Mouse (Mus musculus): ENCODE results near the gene Pan2. TPM values are rescaled to one million over a fixed set of nuclear protein-coding genes. Genes with fewer than 3 reads are reported as not detected.
"Not testable (repeated sequence)": the region's sequence is repeated elsewhere in the genome, so short reads cannot be mapped to it uniquely, and the experiment has no call there.

Gene Pan2
- polyA plus RNA-seq, 1 experiment from 2014 or later, result 41.8 TPM

DNA sequence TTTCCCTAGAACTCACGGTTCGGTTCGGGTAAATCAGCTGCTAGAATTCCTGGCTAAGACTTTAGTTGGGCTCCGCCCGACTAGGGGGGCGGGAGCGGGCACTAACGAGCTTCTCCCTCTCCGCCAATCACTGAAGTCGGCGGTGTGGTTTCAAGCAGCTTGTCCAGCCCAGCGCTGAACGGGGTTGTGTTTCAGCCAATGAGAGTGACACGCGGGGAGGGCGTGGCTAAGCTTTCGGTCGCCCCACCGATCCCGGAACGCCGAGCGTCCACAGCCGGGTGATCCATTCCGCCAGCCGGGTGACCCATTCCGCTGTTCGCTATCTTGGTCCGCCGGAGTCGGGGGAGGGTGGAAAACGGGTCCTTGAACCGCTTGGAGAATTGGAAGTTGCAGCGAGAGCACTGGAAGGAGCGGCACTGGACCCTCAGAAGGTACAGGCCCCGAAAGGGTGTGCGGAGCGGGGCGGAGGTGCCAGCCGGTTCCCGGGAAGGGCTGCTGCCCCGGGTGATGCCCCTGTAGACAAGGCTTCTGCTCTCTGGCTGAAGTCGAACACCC is 32.8 kb upstream of the Pan2 start, which contains the start of gene Stat2:
Stat2 (plus strand) TSS at position 273 of the 555 bp plus-strand sequence.
- Histone ChIP-seq H3K27ac (peak within 1 kb of the TSS; percentile 83), H3K4me3 (peak within 1 kb of the TSS; percentile 83), H3K27me3 (ENCODE audit: low read depth, poor library complexity, severe bottlenecking) (no peaks in the 10 kb centered on the region), H3K36me3 (no peaks in the 10 kb centered on the region), H3K9me3 (replicated peaks) (no peaks in the 10 kb centered on the region), H3K4me1 (0 out of 2 replicates have a peak, but pooled peaks cover 5% of the 10 kb centered on the region)
- under 1% methylated on average over 43 of the region's 43 CpGs for WGBS
- peak; percentile 96 for DNase-seq (ENCODE audit: low spot score)

DNA sequence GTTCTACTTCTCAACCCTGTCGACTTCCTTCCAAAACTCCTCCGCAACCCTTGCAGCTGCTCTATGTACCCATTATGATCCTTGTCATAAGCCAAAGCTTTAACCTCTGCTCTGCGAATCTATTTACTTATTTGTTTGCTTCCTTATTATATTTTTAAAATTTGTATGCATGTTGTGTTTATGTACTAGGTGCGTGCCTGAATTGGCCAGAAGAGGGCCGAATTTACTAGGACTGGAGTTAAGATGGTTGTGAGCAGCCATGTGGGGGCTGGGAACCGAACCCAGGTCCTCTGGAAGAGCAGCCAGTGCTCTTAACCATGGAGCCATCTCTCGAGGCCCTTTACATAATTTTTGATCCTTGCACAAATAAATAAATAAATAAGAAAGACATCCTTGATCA is 32.3 kb upstream of the Pan2 start:
- Histone ChIP-seq H3K27me3 (ENCODE audit: low read depth, poor library complexity, severe bottlenecking) (no peaks in the 10 kb centered on the region), H3K9me3 (replicated peaks) (no peaks in the 10 kb centered on the region), H3K27ac (peak overlapping the region; percentile 83), H3K36me3 (no peaks in the 10 kb centered on the region), H3K4me3 (peak overlapping the region; percentile 83), H3K4me1 (0 out of 2 replicates have a peak, but pooled peaks cover 5% of the 10 kb centered on the region)
- DNase-seq (ENCODE audit: low spot score), result no peak
- 46% methylated on average over 7 of the region's 7 CpGs for WGBS

DNA sequence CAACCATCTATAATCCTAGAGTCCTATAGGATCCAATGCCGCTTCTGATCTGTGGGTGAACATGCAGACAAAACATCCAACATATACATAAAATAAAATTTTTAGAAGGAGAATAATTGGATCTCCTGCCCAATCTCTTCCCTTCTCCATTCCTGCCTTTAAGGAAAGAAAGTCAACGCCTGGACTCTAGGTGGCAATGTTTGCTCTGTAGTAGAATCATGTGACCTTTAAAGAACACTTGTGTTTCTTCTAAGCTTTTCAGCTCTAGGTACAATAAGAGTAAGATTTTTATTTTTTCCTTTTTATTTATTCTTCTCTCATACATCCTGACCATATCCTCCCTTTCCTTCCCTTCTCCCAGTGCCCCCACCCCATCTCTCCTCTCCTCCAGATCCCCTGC is 31.3 kb upstream of the Pan2 start:
- Histone ChIP-seq H3K9me3 (replicated peaks) (no peaks in the 10 kb centered on the region), H3K27ac (no peak overlapping the region), H3K4me1 (0 out of 2 replicates have a peak, but pooled peaks cover 5% of the 10 kb centered on the region), H3K27me3 (ENCODE audit: low read depth, poor library complexity, severe bottlenecking) (no peaks in the 10 kb centered on the region), H3K36me3 (peaks cover 6% of the 10 kb centered on the region; the same call in 1 of the 2 replicates), H3K4me3 (no peak overlapping the region)
- 69% methylated on average over 2 of the region's 2 CpGs for WGBS
- no peak for DNase-seq (ENCODE audit: low spot score)

- H3K27me3 ChIP-seq (ENCODE audit: low read depth, poor library complexity, severe bottlenecking); H3K9me3 ChIP-seq (replicated peaks); H3K4me3 ChIP-seq; H3K27ac ChIP-seq; DNase-seq (ENCODE audit: low spot score); H3K4me1 ChIP-seq: not testable (repeated sequence)
- WGBS, result 77% methylated on average over 7 of the region's 7 CpGs
- H3K36me3 ChIP-seq, result peaks cover 12% of the 10 kb centered on the region; the same call in 1 of the 2 replicates
Measured at GRCm38 (mm10) chr10:128272819-128273439, 30.2 kb upstream of the Pan2 start.

- not testable (repeated sequence) for H3K9me3 ChIP-seq (replicated peaks); H3K27ac ChIP-seq; H3K27me3 ChIP-seq (ENCODE audit: low read depth, poor library complexity, severe bottlenecking); DNase-seq (ENCODE audit: low spot score); H3K4me1 ChIP-seq; H3K4me3 ChIP-seq
- whole genome bisulfite sequencing, result 95% methylated on average over 1 of the region's 1 CpGs
- peaks cover 32% of the 10 kb centered on the region for H3K36me3 ChIP-seq
Measured at GRCm38 (mm10) chr10:128275374-128275773, 27.8 kb upstream of the Pan2 start.

DNA sequence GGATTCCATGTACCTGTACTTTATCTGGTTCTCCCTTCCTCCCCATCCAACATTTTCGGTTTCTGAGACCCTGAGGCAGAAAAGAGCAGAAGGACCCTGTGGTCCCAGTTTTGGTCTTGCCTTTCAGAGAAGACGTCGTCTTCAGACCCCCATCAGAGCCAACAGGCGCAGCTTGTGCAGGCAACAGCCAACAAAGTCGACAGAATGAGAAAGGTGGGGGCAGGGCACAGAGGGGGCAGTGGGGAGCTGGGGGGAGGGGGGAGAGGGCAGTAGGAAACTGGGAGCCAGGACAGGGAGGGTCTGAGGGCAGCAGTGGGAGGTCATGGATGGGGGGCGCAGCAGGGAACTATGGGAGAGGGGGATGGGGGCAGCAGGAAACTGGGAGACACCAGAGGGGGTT is 25.0 kb upstream of the Pan2 start:
- Histone ChIP-seq H3K9me3 (replicated peaks) (no peaks in the 10 kb centered on the region), H3K27ac (no peak overlapping the region), H3K27me3 (ENCODE audit: low read depth, poor library complexity, severe bottlenecking) (no peaks in the 10 kb centered on the region), H3K4me1 (peaks cover 9% of the 10 kb centered on the region; the same call in 1 of the 2 replicates), H3K4me3 (no peak overlapping the region), H3K36me3 (peaks cover 55% of the 10 kb centered on the region)
- no peak for DNase-seq (ENCODE audit: low spot score)
- 63% methylated on average over 6 of the region's 6 CpGs for WGBS

DNA sequence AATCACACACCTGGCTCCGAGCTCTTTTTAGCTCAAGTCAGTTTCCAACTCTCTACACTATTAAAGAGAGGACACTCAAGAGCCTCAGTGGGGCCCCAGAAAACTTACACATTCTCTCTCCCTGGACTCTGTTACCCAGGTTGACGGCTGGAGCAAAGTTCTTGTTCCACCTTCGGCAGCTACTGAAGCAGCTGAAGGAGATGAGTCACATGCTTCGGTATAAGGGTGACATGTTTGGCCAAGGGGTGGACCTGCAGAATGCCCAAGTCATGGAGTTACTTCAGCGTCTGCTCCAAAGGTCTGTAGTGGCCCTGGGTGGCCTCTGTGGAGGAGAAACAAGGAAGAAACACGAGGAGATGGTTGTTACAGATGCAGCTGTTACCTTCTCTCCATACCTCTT is 22.2 kb upstream of the Pan2 start:
- no peak for DNase-seq (ENCODE audit: low spot score)
- Histone ChIP-seq H3K27ac (no peak overlapping the region), H3K36me3 (peaks cover 73% of the 10 kb centered on the region), H3K9me3 (replicated peaks) (no peaks in the 10 kb centered on the region), H3K4me3 (no peak overlapping the region), H3K27me3 (ENCODE audit: low read depth, poor library complexity, severe bottlenecking) (no peaks in the 10 kb centered on the region), H3K4me1 (peaks cover 14% of the 10 kb centered on the region; the same call in 1 of the 2 replicates)
- WGBS, result 86% methylated on average over 6 of the region's 6 CpGs

- Histone ChIP-seq H3K27ac (no peak overlapping the region), H3K4me3 (no peak overlapping the region), H3K9me3 (replicated peaks) (no peaks in the 10 kb centered on the region), H3K36me3 (peaks cover 70% of the 10 kb centered on the region), H3K4me1 (peaks cover 14% of the 10 kb centered on the region; the same call in 1 of the 2 replicates), H3K27me3 (ENCODE audit: low read depth, poor library complexity, severe bottlenecking) (no peaks in the 10 kb centered on the region)
- 91% methylated on average over 14 of the region's 14 CpGs for WGBS
- DNase-seq (ENCODE audit: low spot score), result no peak
Measured at GRCm38 (mm10) chr10:128281682-128282081, 21.5 kb upstream of the Pan2 start.

GRCm38 (mm10) chr10:128282886-128283450 is 20.2 kb upstream of the Pan2 start:
- peaks cover 14% of the 10 kb centered on the region; the same call in 1 of the 2 replicates for H3K4me1 ChIP-seq
- 91% methylated on average over 20 of the region's 20 CpGs for WGBS
- H3K27me3 ChIP-seq (ENCODE audit: low read depth, poor library complexity, severe bottlenecking), result no peaks in the 10 kb centered on the region
- no peak for DNase-seq (ENCODE audit: low spot score)
- peak overlapping the region; percentile 44; the same call in 1 of the 2 replicates for H3K27ac ChIP-seq
- peaks cover 61% of the 10 kb centered on the region for H3K36me3 ChIP-seq
- H3K9me3 ChIP-seq (replicated peaks), result no peaks in the 10 kb centered on the region
- H3K4me3 ChIP-seq, result no peak overlapping the region

DNA sequence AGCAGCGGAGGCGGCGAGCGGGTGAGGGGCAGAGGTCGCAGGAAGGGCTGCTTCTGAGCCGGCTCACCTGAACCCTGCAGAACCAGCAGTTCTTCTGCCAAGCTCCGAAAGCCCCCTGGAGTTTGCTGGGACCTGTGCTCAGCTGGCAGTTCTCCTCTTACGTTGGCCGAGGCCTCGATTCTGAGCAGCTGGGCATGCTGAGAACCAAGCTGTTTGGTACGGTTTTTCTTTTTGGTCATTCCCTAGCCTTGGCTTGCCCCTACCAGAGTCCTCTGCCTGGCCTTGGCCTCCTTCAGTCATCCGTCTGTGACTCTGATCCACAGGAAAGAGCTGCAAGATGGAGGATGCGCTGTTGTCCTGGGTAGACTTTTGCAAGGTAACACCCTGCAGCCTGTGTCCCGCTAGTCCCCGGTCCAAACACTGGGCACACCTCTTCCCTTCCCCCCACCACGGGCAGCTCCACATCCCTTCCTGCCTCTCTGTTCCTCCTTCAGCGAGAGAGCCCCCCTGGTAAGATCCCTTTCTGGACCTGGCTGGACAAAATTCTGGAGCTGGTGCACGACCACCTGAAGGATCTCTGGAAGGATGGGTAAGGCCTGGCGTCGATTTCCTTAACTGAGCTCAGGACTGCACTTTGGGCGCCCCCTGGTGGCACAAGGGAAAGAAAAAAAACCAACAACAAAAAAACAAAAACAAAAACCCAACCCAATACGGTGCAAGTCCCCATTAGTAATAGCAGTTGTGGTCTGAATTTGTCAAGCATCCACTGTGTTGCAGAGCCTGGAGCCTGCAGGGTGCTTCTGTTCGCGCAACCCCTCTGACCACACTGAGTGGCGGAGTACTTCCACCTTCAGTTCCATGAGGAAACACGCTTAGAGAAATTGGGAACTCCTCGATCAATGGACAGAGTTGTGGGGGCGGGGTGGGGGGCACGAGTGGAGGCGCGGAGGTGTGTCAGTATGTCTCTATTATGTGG is 19.2 kb upstream of the Pan2 start:
- WGBS, result 65% methylated on average over 31 of the region's 31 CpGs
- DNase-seq (ENCODE audit: low spot score), result peak; percentile 85
- Histone ChIP-seq H3K27me3 (ENCODE audit: low read depth, poor library complexity, severe bottlenecking) (no peaks in the 10 kb centered on the region), H3K27ac (no peak overlapping the region), H3K36me3 (peaks cover 58% of the 10 kb centered on the region), H3K4me3 (no peak overlapping the region), H3K4me1 (0 out of 2 replicates have a peak, but pooled peaks cover 10% of the 10 kb centered on the region), H3K9me3 (replicated peaks) (no peaks in the 10 kb centered on the region)

DNA sequence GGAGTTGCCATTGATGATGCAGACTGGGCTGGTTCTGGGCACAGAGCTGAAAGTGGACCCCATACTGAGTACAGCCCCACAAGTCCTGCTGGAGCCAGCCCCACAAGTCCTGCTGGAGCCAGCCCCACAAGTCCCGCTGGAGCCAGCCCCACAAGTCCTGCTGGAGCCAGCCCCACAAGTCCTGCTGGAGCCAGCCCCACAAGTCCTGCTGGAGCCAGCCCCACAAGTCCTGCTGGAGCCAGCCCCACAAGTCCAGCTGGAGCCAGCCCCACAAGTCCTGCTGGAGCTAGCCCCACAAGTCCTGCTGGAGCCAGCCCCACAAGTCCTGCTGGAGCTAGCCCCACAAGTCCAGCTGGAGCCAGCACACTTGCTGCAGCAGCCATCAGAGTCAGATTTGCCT is 12.5 kb upstream of the Pan2 start:
- not testable (repeated sequence) for H3K27me3 ChIP-seq (ENCODE audit: low read depth, poor library complexity, severe bottlenecking); H3K4me3 ChIP-seq; H3K4me1 ChIP-seq; H3K27ac ChIP-seq; H3K9me3 ChIP-seq (replicated peaks); DNase-seq (ENCODE audit: low spot score)
- WGBS, result 75% methylated on average over 1 of the region's 1 CpGs
- H3K36me3 ChIP-seq, result peaks cover 31% of the 10 kb centered on the region

DNA sequence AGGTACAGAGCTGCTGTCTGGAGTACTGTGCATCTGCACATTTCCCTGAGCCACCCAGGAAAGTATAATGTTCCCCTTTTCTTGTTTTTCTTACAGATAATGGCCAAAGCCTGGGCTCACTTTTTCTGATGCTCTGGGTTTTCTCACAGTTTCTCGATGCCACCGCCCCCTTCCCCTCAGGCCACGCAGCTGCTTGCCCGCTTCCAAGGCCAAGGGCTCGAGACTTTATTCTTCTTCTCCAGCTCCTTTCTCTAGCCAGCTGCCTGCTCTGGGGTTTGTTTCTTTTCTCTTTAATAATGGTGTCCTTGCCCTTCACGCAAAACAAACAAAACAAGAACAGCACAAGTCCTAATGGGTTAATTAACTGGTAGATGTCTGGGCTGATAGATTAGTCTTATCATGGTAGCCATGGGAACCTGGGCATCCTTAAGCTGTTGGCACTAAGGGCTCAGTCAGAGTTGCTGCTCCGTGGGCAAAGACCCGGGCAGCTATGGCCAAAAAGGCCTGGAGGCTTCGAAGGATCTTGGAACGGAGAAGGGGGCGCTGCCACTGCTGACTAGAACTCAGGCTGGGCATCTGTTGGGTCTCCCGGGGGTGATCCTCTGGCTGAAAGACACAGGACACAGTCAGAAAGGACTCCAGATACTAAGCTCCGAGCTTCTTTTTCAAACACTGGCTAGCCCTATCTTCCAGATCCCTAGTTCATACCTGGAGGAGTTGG is 6.6 kb upstream of the Pan2 start:
- H3K27me3 ChIP-seq (ENCODE audit: low read depth, poor library complexity, severe bottlenecking), result no peaks in the 10 kb centered on the region
- WGBS, result 82% methylated on average over 13 of the region's 13 CpGs
- H3K4me1 ChIP-seq, result no peaks in the 10 kb centered on the region
- no peak for DNase-seq (ENCODE audit: low spot score)
- no peaks in the 10 kb centered on the region for H3K9me3 ChIP-seq (replicated peaks)
- no peak overlapping the region for H3K4me3 ChIP-seq
- peaks cover 10% of the 10 kb centered on the region for H3K36me3 ChIP-seq
- H3K27ac ChIP-seq, result no peak overlapping the region
